Mouse (Mus musculus): ENCODE data around the gene Ermard.

DNA sequence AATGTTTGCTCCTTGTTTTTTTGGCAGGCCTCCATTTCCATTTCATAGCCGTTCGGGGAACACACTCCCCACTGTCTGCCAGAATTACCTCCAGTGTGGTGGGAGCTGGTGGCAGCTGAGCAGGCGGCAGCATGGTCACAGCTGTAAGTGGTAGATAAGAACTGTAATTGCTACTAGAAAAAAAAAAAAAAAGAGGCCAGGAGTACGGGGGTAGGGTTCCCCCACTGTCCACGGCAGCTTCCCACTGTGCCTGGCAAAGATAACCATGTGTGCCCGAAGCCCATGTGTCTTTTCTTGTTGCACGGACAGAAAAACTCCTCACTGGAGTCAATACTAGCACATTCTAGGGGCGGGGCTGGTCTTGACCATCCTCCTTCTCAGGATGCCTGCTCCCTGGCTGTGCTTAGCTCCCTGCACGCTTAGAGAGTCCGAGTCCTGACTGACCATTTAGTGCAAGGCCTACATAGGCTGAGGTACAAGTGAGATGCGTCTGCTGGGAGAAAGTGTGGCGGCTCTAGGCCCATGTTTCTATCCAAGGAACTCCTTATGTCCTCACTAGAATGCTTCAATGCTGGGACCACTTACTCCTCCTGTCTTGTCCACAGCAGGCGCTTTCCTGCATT, 43.3 kb downstream of the Ermard start:
- TF ChIP-seq POLR2A (IDR thresholded peaks at IDR 0.05; ENCODE audit: insufficient read length, low read depth): no peak
- TF ChIP-seq TCF12 (IDR thresholded peaks at IDR 0.05; ENCODE audit: insufficient read depth, poor library complexity, severe bottlenecking): peak; percentile 7
- no peak for TF ChIP-seq MAX (IDR thresholded peaks at IDR 0.05; ENCODE audit: low read depth)
- no peak for TF ChIP-seq POLR2AphosphoS2 (IDR thresholded peaks at IDR 0.05; ENCODE audit: insufficient read length, low read depth)
- no peak for TF ChIP-seq SRF (IDR thresholded peaks at IDR 0.05; ENCODE audit: control insufficient read depth, insufficient read length, low read depth)
- TF ChIP-seq USF1 (IDR thresholded peaks at IDR 0.05; ENCODE audit: low read depth): no peak
- TF ChIP-seq MYOD1 (IDR thresholded peaks at IDR 0.05; ENCODE audit: control insufficient read depth in 1 of 3, insufficient read length in 2 of 3, low read depth in 2 of 3): peak in 2 of 3 experiments; percentile 54 to 66
- peak in 2 of 3 experiments; percentile 76 to 82 for TF ChIP-seq MYOG (IDR thresholded peaks at IDR 0.05; ENCODE audit: control insufficient read depth in 1 of 3, insufficient read depth in 1 of 3, insufficient read length in 2 of 3, low read depth in 2 of 3)
- no peak for TF ChIP-seq REST (IDR thresholded peaks at IDR 0.05; ENCODE audit: insufficient read depth, insufficient read length)
- no peak for TF ChIP-seq CEBPB (IDR thresholded peaks at IDR 0.05; ENCODE audit: insufficient read depth, poor library complexity, severe bottlenecking)

Data from myocyte (in vitro differentiated cells).